Mouse (Mus musculus): ENCODE measurements around the gene Krtap9-1.

DNA sequence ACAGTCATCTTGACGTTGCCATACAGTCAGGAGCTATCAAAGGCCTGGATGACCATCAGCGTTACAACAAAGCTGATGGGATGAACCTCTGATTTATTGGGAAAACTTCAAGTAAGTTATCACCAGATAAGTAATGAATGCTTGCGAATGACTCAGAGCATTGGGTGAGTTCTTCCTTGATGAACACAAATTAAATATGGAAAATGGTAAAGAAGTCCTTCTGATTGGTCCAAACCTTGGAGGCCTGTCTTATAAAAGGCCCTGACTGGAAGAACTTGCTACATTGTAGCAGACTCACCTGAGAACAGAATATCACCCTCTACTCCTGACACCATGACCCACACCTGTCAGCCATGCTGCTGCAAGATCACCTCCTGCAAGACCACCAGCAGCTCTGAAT lies 41.3 kb downstream of the Krtap9-1 start, which contains the start of gene Gm11565:
- TF ChIP-seq FLI1 (IDR thresholded peaks at IDR 0.05; ENCODE audit: low read length) (no peak), GATA1 (IDR thresholded peaks at IDR 0.05; ENCODE audit: borderline replicate concordance, low read length) (no peak)

Data from megakaryocyte, embryonic 14.5 days (primary cell).